ENCODE assay signal across 14 mouse cellular contexts in the genomic region with DNA sequence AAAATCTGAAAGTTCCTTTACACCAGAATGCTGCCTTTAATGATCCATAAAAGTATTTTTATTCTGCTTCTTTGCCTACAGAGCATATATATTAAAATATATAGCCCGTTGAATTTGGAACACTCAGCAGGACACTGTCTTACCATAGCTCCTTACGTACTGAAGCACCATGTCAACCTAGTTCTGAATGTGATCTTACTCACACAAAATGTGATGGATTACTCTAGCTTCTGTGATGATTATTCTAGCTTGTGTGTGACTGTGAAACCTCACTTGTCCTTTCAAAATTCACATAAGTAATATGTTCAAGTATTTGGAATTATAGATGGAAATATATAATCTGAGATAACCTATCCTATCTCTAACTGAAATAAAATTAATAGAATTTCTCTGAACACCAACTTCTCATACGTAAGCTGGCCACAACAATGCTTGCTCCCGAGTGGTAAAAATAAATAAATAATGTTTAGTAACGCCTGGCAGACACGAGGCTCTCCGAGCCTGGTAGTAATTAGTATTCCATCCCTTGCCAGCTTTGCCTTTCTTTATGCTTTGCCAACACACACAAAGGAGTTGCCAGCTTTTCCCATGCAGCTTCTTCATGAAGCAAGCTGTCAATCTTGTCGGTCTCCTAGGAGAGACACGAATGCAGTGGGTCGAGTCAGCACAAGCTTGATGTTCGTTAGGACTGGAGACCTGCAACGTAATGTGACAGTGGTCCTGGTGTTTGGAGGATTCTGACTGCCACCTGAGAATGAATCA.
DNase-seq lines count a peak whose midpoint lies in the region; ATAC-seq and TF ChIP-seq lines count a peak whose summit lies in the region.
"Had no signal": no experiment of that assay in that cellular context is flagged by ENCODE, and none has a peak within 500 bp of the region (broad histone marks: within the 10 kb centered on the region; RNA-seq: fewer than 3 reads in every experiment).

No protein-coding gene starts in this region.

- H3K4me3 ChIP-seq in forebrain, embryonic 14.5 days (ENCODE audit: low read depth, low read length): no peak overlapping the region
- peak overlapping the region; percentile 22; the same call in 1 of the 2 replicates for H3K4me3 ChIP-seq in layer of hippocampus, adult 2 months
- no peak overlapping the region for H3K4me3 ChIP-seq in liver, postnatal 0 days (ENCODE audit: low read depth, low read length)
- H3K4me3 ChIP-seq: heart, embryonic 15.5 days; liver, embryonic 15.5 days had no signal

- H3K27me3 ChIP-seq in forebrain, embryonic 14.5 days (replicated peaks; ENCODE audit: control insufficient read depth, insufficient read depth, low read length): no peaks in the 10 kb centered on the region
- no peaks in the 10 kb centered on the region for H3K27me3 ChIP-seq in liver, postnatal 0 days (ENCODE audit: insufficient read depth, low read length)
- H3K27me3 ChIP-seq: heart, embryonic 15.5 days; liver, embryonic 15.5 days had no signal

- H3K4me2 ChIP-seq in forebrain, embryonic 14.5 days (ENCODE audit: low read length): peak overlapping the region; percentile 37
- H3K4me2 ChIP-seq in liver, postnatal 0 days (ENCODE audit: low read depth, low read length): no peak overlapping the region
- H3K4me2 ChIP-seq: heart, embryonic 15.5 days; liver, embryonic 15.5 days had no signal

- peaks cover 7% of the 10 kb centered on the region; the same call in 1 of the 2 replicates for H3K4me1 ChIP-seq in forebrain, embryonic 14.5 days (ENCODE audit: control insufficient read depth, insufficient read depth, low read length)
- H3K4me1 ChIP-seq in liver, postnatal 0 days (ENCODE audit: insufficient read depth): no peaks in the 10 kb centered on the region
- H3K4me1 ChIP-seq: heart, embryonic 15.5 days; liver, embryonic 15.5 days had no signal

- no peak for TF ChIP-seq CTCF in layer of hippocampus, adult 2 months (conservative IDR thresholded peaks at IDR 0.05)
- no peak for TF ChIP-seq CTCF in liver, postnatal 0 days (IDR thresholded peaks at IDR 0.05; ENCODE audit: low read depth)

- H3K27ac ChIP-seq in forebrain, embryonic 14.5 days (ENCODE audit: low read depth, low read length): no peak overlapping the region
- no peak overlapping the region for H3K27ac ChIP-seq in layer of hippocampus, adult 2 months
- H3K27ac ChIP-seq in liver, postnatal 0 days (ENCODE audit: low read depth): no peak overlapping the region
- H3K27ac ChIP-seq: heart, embryonic 15.5 days; kidney, postnatal 0 days; liver, embryonic 15.5 days had no signal

- TF ChIP-seq EP300 in liver, postnatal 0 days (IDR thresholded peaks at IDR 0.05; ENCODE audit: low read depth): no peak

- peak; percentile 96 for ATAC-seq in forebrain, embryonic 14.5 days
- ATAC-seq in liver, postnatal 0 days: no peak

- peak; percentile 2 to 22 for DNase-seq in left cerebral cortex, postnatal 14 days (ENCODE audit: low spot score in 2 of 2)
- DNase-seq in left cerebral cortex, adult 18-20 months (ENCODE audit: low spot score in 2 of 2): no peak
- peak; percentile 95 for DNase-seq in forebrain, embryonic 14.5 days (ENCODE audit: low spot score)
- DNase-seq in layer of hippocampus, adult 2 months (ENCODE audit: low spot score in 2 of 2): peak in 1 of 2 experiments; percentile 39
- DNase-seq in retina, embryonic 14.5 days (ENCODE audit: low spot score): peak; percentile 10
- DNase-seq in liver, postnatal 0 days: no peak
- no peak for DNase-seq in gastrocnemius, postnatal 25 days
- DNase-seq: adrenal gland, adult 8-10 months; spleen, adult 18-20 months; thymus, postnatal 4 days had no signal

- no peak overlapping the region for H3K9ac ChIP-seq in forebrain, embryonic 14.5 days (ENCODE audit: low read length)
- H3K9ac ChIP-seq in liver, postnatal 0 days (replicated peaks): no peak overlapping the region
- H3K9ac ChIP-seq: heart, embryonic 15.5 days; liver, embryonic 15.5 days had no signal

- H3K9me3 ChIP-seq in forebrain, embryonic 14.5 days (replicated peaks; ENCODE audit: control insufficient read depth, low read length): no peaks in the 10 kb centered on the region
- no peaks in the 10 kb centered on the region for H3K9me3 ChIP-seq in liver, postnatal 0 days (ENCODE audit: low read length)
- H3K9me3 ChIP-seq: G1E; heart, embryonic 15.5 days; liver, embryonic 15.5 days had no signal

- intact Hi-C loops in left cerebral cortex, postnatal 14 days (cut with DNase I): no loop called here

- no peaks in the 10 kb centered on the region for H3K36me3 ChIP-seq in forebrain, embryonic 14.5 days (ENCODE audit: control insufficient read depth, insufficient read depth, low read length)
- no peaks in the 10 kb centered on the region for H3K36me3 ChIP-seq in liver, postnatal 0 days (replicated peaks; ENCODE audit: insufficient read depth, low read length)
- H3K36me3 ChIP-seq: G1E; heart, embryonic 15.5 days; liver, embryonic 15.5 days had no signal

- 23% methylated on average over 12 of the region's 12 CpGs for WGBS in forebrain, embryonic 14.5 days
- WGBS in liver, postnatal 0 days (ENCODE audit: insufficient replicate concordance): 79% methylated on average over 12 of the region's 12 CpGs

Comparison
In these comparisons a context has a peak if more than half of its experiments do, and no peak if none do; other contexts are left out.
1. DNase-seq: peak in left cerebral cortex, postnatal 14 days (2 of 2), forebrain, embryonic 14.5 days (single experiment) and retina, embryonic 14.5 days (single experiment); none in left cerebral cortex, adult 18-20 months (0 of 2), liver, postnatal 0 days (single experiment) and gastrocnemius, postnatal 25 days (single experiment).